Mouse (Mus musculus) stomach, embryonic 15.5 days (tissue): ENCODE results near the gene Ptprn. TPM values are rescaled to one million over a fixed set of nuclear protein-coding genes. Genes with fewer than 3 reads are reported as not detected.

Experiments
- ATAC-seq: fragments of 200-750 bp; cut with Nextera tagmentation; 2 replicates; pipeline ENCODE4 v1.8.0; 2017; ENCODE audit warnings: low read depth, moderate number of reproducible peaks, moderate TSS enrichment; ENCODE audit not compliant: insufficient read depth, low FRiP score
- H3K27ac ChIP-seq: fragments of 300-500 bp; sonication (generic); 2 replicates; pipeline ENCODE4 v1.5.1; 2015; ENCODE audit warnings: mild to moderate bottlenecking, inconsistent platforms
- H3K27me3 ChIP-seq: fragments of 300-500 bp; sonication (generic); replicated peaks from 2 replicates; pipeline ENCODE4 v1.6.1; 2015; ENCODE audit warnings: inconsistent platforms
- H3K36me3 ChIP-seq: fragments of 300-500 bp; sonication (generic); 2 replicates; pipeline ENCODE4 v1.6.1; 2015; ENCODE audit warnings: inconsistent platforms
- H3K4me1 ChIP-seq: fragments of 300-500 bp; sonication (generic); 2 replicates; pipeline ENCODE4 v1.6.1; 2015; ENCODE audit warnings: inconsistent platforms
- H3K4me2 ChIP-seq: fragments of 300-500 bp; sonication (generic); 2 replicates; pipeline ENCODE4 v1.6.1; 2015; ENCODE audit warnings: mild to moderate bottlenecking, inconsistent platforms
- H3K4me3 ChIP-seq: fragments of 300-500 bp; sonication (generic); replicated peaks from 2 replicates; pipeline ENCODE4 v1.5.1; 2015; ENCODE audit warnings: inconsistent platforms
- H3K9ac ChIP-seq: fragments of 300-500 bp; sonication (generic); 2 replicates; pipeline ENCODE4 v1.6.1; 2015; ENCODE audit warnings: inconsistent platforms
- H3K9me3 ChIP-seq: fragments of 300-500 bp; sonication (generic); 2 replicates; pipeline ENCODE4 v1.6.1; 2016; ENCODE audit warnings: inconsistent platforms
- WGBS: fragments of 180-500 bp; shearing (Covaris S2); methylation state at CpG from one replicate; pipeline ENCODE4 v1.1.7; 2015; 5-methylcytosine and 5-hydroxymethylcytosine counted together
- polyA plus RNA-seq: library from polyadenylated mRNA; unstranded; fragments of >200 nt; fragmentation: Nextera tagmentation; extraction: Ambion mirVana; gene quantifications from 2 replicates; pipeline ENCODE4 v1.2.1, GENCODE M21; 2015

The Ptprn gene
- polyA plus RNA-seq, 1 experiment from 2014 or later = 2.8 TPM

GRCm38 (mm10) chr1:75218227-75219001, 45.9 kb downstream of the Ptprn start:
- ATAC-seq = peak; percentile 12
- H3K9me3 ChIP-seq = no peaks in the 10 kb centered on the region
- peak overlapping the region; percentile 98 for H3K4me2 ChIP-seq
- H3K27ac ChIP-seq = peak overlapping the region; percentile 63
- H3K4me3 ChIP-seq = peak overlapping the region; percentile 56
- WGBS = under 1% methylated on average over 38 of the region's 38 CpGs
- H3K27me3 ChIP-seq = peaks cover 17% of the 10 kb centered on the region
- peaks cover 17% of the 10 kb centered on the region for H3K4me1 ChIP-seq
- H3K9ac ChIP-seq = peak overlapping the region; percentile 35
- H3K36me3 ChIP-seq = peaks cover 9% of the 10 kb centered on the region; the same call in 1 of the 2 replicates

- Histone ChIP-seq H3K27me3 (peaks cover 17% of the 10 kb centered on the region), H3K27ac (peak overlapping the region; percentile 63), H3K36me3 (peaks cover 11% of the 10 kb centered on the region), H3K9me3 (no peaks in the 10 kb centered on the region), H3K4me3 (peak overlapping the region; percentile 56), H3K9ac (0 out of 2 replicates have a peak overlapping the region, but pooled peaks have one; percentile 35), H3K4me1 (peaks cover 20% of the 10 kb centered on the region), H3K4me2 (peak overlapping the region; percentile 98)
- ATAC-seq = no peak
- WGBS = 2% methylated on average over 6 of the region's 6 CpGs
These were observed 46.4 kb downstream of the Ptprn start for GRCm38 (mm10) chr1:75217893-75218226.

- H3K4me3 ChIP-seq = peak overlapping the region; percentile 56
- no peak; the same call in 1 of the 2 replicates for ATAC-seq
- H3K36me3 ChIP-seq = peaks cover 17% of the 10 kb centered on the region
- no peaks in the 10 kb centered on the region for H3K9me3 ChIP-seq
- H3K4me1 ChIP-seq = peaks cover 28% of the 10 kb centered on the region
- H3K27me3 ChIP-seq = peaks cover 13% of the 10 kb centered on the region
- no peak overlapping the region for H3K9ac ChIP-seq
- H3K4me2 ChIP-seq = peak overlapping the region; percentile 98
- H3K27ac ChIP-seq = no peak overlapping the region
- 69% methylated on average over 13 of the region's 13 CpGs for whole genome bisulfite sequencing
These were observed 47.3 kb downstream of the Ptprn start for GRCm38 (mm10) chr1:75216797-75217585.

GRCm38 (mm10) chr1:75215785-75216184, 48.5 kb downstream of the Ptprn start:
- H3K36me3 ChIP-seq = peaks cover 17% of the 10 kb centered on the region
- no peaks in the 10 kb centered on the region for H3K9me3 ChIP-seq
- no peak overlapping the region for H3K4me3 ChIP-seq
- H3K4me2 ChIP-seq = no peak overlapping the region; the same call in 1 of the 2 replicates
- H3K4me1 ChIP-seq = peaks cover 37% of the 10 kb centered on the region
- peak overlapping the region; percentile 83; the same call in 1 of the 2 replicates for H3K27ac ChIP-seq
- H3K27me3 ChIP-seq = peaks cover 11% of the 10 kb centered on the region
- ATAC-seq = no peak
- no peak overlapping the region for H3K9ac ChIP-seq
- WGBS = 93% methylated on average over 9 of the region's 9 CpGs

GRCm38 (mm10) chr1:75214886-75215285, 49.4 kb downstream of the Ptprn start:
- Histone ChIP-seq H3K27ac (peak overlapping the region; percentile 83), H3K36me3 (peaks cover 17% of the 10 kb centered on the region), H3K4me3 (no peak overlapping the region), H3K4me2 (no peak overlapping the region; the same call in 1 of the 2 replicates), H3K9ac (no peak overlapping the region), H3K27me3 (0 out of 2 replicates have a peak, but pooled peaks cover 4% of the 10 kb centered on the region), H3K4me1 (peaks cover 37% of the 10 kb centered on the region), H3K9me3 (no peaks in the 10 kb centered on the region)
- 60% methylated on average over 5 of the region's 5 CpGs for WGBS
- ATAC-seq = no peak

GRCm38 (mm10) chr1:75214442-75214841, 49.9 kb downstream of the Ptprn start:
- 0 out of 2 replicates have a peak, but pooled peaks cover 4% of the 10 kb centered on the region for H3K27me3 ChIP-seq
- WGBS = 49% methylated on average over 2 of the region's 2 CpGs
- H3K9ac ChIP-seq = no peak overlapping the region
- peak; percentile 29 for ATAC-seq
- H3K4me3 ChIP-seq = no peak overlapping the region
- no peaks in the 10 kb centered on the region for H3K9me3 ChIP-seq
- H3K27ac ChIP-seq = peak overlapping the region; percentile 83
- peaks cover 36% of the 10 kb centered on the region for H3K4me1 ChIP-seq
- peak overlapping the region; percentile 14; the same call in 1 of the 2 replicates for H3K4me2 ChIP-seq
- H3K36me3 ChIP-seq = peaks cover 17% of the 10 kb centered on the region

- ATAC-seq = no peak
- H3K27ac ChIP-seq = 0 out of 2 replicates have a peak overlapping the region, but pooled peaks have one; percentile 83
These were observed 51.2 kb downstream of the Ptprn start for GRCm38 (mm10) chr1:75213096-75213495.

GRCm38 (mm10) chr1:75212542-75212941, 51.8 kb downstream of the Ptprn start:
- peaks cover 33% of the 10 kb centered on the region for H3K4me1 ChIP-seq
- peaks cover 17% of the 10 kb centered on the region for H3K36me3 ChIP-seq
- no peaks in the 10 kb centered on the region for H3K9me3 ChIP-seq
- 71% methylated on average over 4 of the region's 4 CpGs for WGBS
- H3K4me2 ChIP-seq = peak overlapping the region; percentile 2; the same call in 1 of the 2 replicates
- no peak overlapping the region for H3K27ac ChIP-seq
- no peaks in the 10 kb centered on the region for H3K27me3 ChIP-seq
- no peak overlapping the region for H3K4me3 ChIP-seq
- H3K9ac ChIP-seq = no peak overlapping the region
- ATAC-seq = no peak

More at GRCm38 (mm10) chr1:75213096-75213495, 51.2 kb downstream of the Ptprn start:
- no peaks in the 10 kb centered on the region for H3K9me3 ChIP-seq
- no peak overlapping the region for H3K4me3 ChIP-seq
- H3K36me3 ChIP-seq = peaks cover 17% of the 10 kb centered on the region
- H3K9ac ChIP-seq = no peak overlapping the region
- WGBS = 76% methylated on average over 7 of the region's 7 CpGs
- 0 out of 2 replicates have a peak overlapping the region, but pooled peaks have one; percentile 14 for H3K4me2 ChIP-seq
- H3K4me1 ChIP-seq = peaks cover 35% of the 10 kb centered on the region
- no peaks in the 10 kb centered on the region for H3K27me3 ChIP-seq

GRCm38 (mm10) chr1:75211141-75211708, 53.1 kb downstream of the Ptprn start:
- Histone ChIP-seq H3K27me3 (no peaks in the 10 kb centered on the region), H3K9me3 (no peaks in the 10 kb centered on the region), H3K4me3 (peak overlapping the region; percentile 89), H3K27ac (peak overlapping the region; percentile 18; the same call in 1 of the 2 replicates), H3K36me3 (peaks cover 17% of the 10 kb centered on the region), H3K4me2 (peak overlapping the region; percentile 80), H3K9ac (peak overlapping the region; percentile 97), H3K4me1 (peaks cover 33% of the 10 kb centered on the region)
- 7% methylated on average over 17 of the region's 17 CpGs for WGBS
- no peak for ATAC-seq

- peak; percentile 90 for ATAC-seq
- peak within 1 kb of the TSS; percentile 89 for H3K4me3 ChIP-seq
- peak within 1 kb of the TSS; percentile 36; the same call in 1 of the 2 replicates for H3K27ac ChIP-seq
- H3K27me3 ChIP-seq = no peaks in the 10 kb centered on the region
- WGBS = 5% methylated on average over 42 of the region's 42 CpGs
- peaks cover 33% of the 10 kb centered on the region for H3K4me1 ChIP-seq
- H3K4me2 ChIP-seq = peak within 1 kb of the TSS; percentile 80
- H3K9ac ChIP-seq = peak within 1 kb of the TSS; percentile 97
- H3K9me3 ChIP-seq = no peaks in the 10 kb centered on the region
- peaks cover 17% of the 10 kb centered on the region for H3K36me3 ChIP-seq
These were observed 53.9 kb downstream of the Ptprn start, which contains the start of the genes Glb1l and Stk16 for GRCm38 (mm10) chr1:75210136-75211087. TSS of gene Glb1l (minus strand) at chr1:75210813. TSS of gene Stk16 (plus strand) at chr1:75210838.
